ENCODE assay signal across 30 mouse cellular contexts in the genomic region with DNA sequence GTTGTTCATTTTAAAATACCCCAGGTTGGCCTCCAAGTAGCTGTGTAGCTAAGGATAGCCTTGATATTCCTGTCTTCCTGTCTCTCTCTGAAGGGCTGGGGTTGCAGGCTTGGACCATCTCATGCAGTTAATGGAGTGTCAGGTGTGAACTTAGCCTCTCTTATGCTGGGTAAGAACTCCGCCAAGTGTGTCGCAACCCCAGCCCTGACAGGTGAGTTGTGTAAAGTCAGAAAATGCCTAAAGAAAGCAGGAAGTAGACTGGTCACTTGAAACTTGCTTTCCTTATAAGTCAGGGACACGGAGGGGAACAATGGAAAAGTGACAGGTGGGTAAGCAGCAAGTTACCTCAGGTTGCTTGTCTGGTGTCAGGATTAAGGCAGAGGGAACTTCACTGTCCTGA. TPM values are rescaled to one million over a fixed set of nuclear protein-coding genes. Genes with fewer than 3 reads are reported as not detected.
DNase-seq lines count a peak whose midpoint lies in the region; ATAC-seq and TF ChIP-seq lines count a peak whose summit lies in the region.
"Had no signal": no experiment of that assay in that cellular context is flagged by ENCODE, and none has a peak within 500 bp of the region (broad histone marks: within the 10 kb centered on the region; RNA-seq: fewer than 3 reads in every experiment).

No protein-coding gene starts in this region.

- no peaks in the 10 kb centered on the region for H3K4me1 ChIP-seq in liver, postnatal 0 days (ENCODE audit: insufficient read depth)
- H3K4me1 ChIP-seq in liver, embryonic 12.5 days, result no peaks in the 10 kb centered on the region
- no peaks in the 10 kb centered on the region for H3K4me1 ChIP-seq in lung, embryonic 14.5 days (ENCODE audit: insufficient read depth)
- no peaks in the 10 kb centered on the region for H3K4me1 ChIP-seq in stomach, postnatal 0 days (replicated peaks; ENCODE audit: control insufficient read depth, insufficient read depth)
- H3K4me1 ChIP-seq: embryonic facial prominence, embryonic 15.5 days; hindbrain, embryonic 12.5 days; neural tube, embryonic 15.5 days had no signal

- intact Hi-C loops in left cerebral cortex, postnatal 10 days (cut with DNase I), result no loop called here
- intact Hi-C loops in gastrocnemius, adult 2 months (cut with DNase I), result no loop called here

- no peak for ATAC-seq in liver, postnatal 0 days
- ATAC-seq in liver, embryonic 12.5 days, result no peak
- no peak for ATAC-seq in lung, embryonic 14.5 days (ENCODE audit: insufficient read depth)
- peak; percentile 72; the same call in 1 of the 2 replicates for ATAC-seq in stomach, postnatal 0 days (ENCODE audit: low FRiP score, low TSS enrichment)
- ATAC-seq: forebrain, embryonic 13.5 days; Patski had no signal

- 75% methylated on average over 3 of the region's 3 CpGs for WGBS in liver, postnatal 0 days (ENCODE audit: insufficient replicate concordance)
- WGBS in liver, embryonic 12.5 days (ENCODE audit: insufficient replicate concordance), result 78% methylated on average over 3 of the region's 3 CpGs
- WGBS in lung, embryonic 14.5 days, result 59% methylated on average over 3 of the region's 3 CpGs
- 56% methylated on average over 3 of the region's 3 CpGs for WGBS in stomach, postnatal 0 days

- no peak for TF ChIP-seq EP300 in liver, postnatal 0 days (IDR thresholded peaks at IDR 0.05; ENCODE audit: low read depth)
- TF ChIP-seq EP300 in stomach, postnatal 0 days (optimal IDR thresholded peaks at IDR 0.05), result no peak

- H3K4me2 ChIP-seq in liver, postnatal 0 days (ENCODE audit: low read depth, low read length), result no peak overlapping the region
- no peak overlapping the region for H3K4me2 ChIP-seq in liver, embryonic 12.5 days
- no peak overlapping the region for H3K4me2 ChIP-seq in lung, embryonic 14.5 days
- H3K4me2 ChIP-seq in stomach, postnatal 0 days (replicated peaks; ENCODE audit: low read depth), result no peak overlapping the region
- H3K4me2 ChIP-seq: embryonic facial prominence, embryonic 15.5 days; forebrain, embryonic 13.5 days; heart, embryonic 11.5 days; hindbrain, embryonic 12.5 days; limb, embryonic 12.5 days; liver, embryonic 13.5 days; neural tube, embryonic 15.5 days had no signal

- H3K36me3 ChIP-seq in liver, postnatal 0 days (replicated peaks; ENCODE audit: insufficient read depth, low read length), result no peaks in the 10 kb centered on the region
- H3K36me3 ChIP-seq in liver, embryonic 12.5 days, result no peaks in the 10 kb centered on the region
- no peaks in the 10 kb centered on the region for H3K36me3 ChIP-seq in lung, embryonic 14.5 days (ENCODE audit: insufficient read depth)
- H3K36me3 ChIP-seq in stomach, postnatal 0 days (ENCODE audit: control insufficient read depth, insufficient read depth, low read length), result no peaks in the 10 kb centered on the region
- H3K36me3 ChIP-seq: embryonic facial prominence, embryonic 15.5 days; hindbrain, embryonic 12.5 days; limb, embryonic 12.5 days; liver, embryonic 13.5 days; neural tube, embryonic 15.5 days had no signal

- H3K4me3 ChIP-seq in liver, postnatal 0 days (ENCODE audit: low read depth, low read length), result no peak overlapping the region
- H3K4me3 ChIP-seq in liver, embryonic 12.5 days, result no peak overlapping the region
- no peak overlapping the region for H3K4me3 ChIP-seq in lung, embryonic 14.5 days (ENCODE audit: low read depth, low read length)
- H3K4me3 ChIP-seq in stomach, postnatal 0 days (ENCODE audit: low read depth, low read length), result no peak overlapping the region
- no peak overlapping the region for H3K4me3 ChIP-seq in gastrocnemius, adult 2 months
- H3K4me3 ChIP-seq: embryonic facial prominence, embryonic 15.5 days; forebrain, embryonic 13.5 days; hindbrain, embryonic 12.5 days; limb, embryonic 12.5 days; liver, embryonic 13.5 days; neural tube, embryonic 15.5 days had no signal

- no peaks in the 10 kb centered on the region for H3K9me3 ChIP-seq in liver, postnatal 0 days (ENCODE audit: low read length)
- no peaks in the 10 kb centered on the region for H3K9me3 ChIP-seq in liver, embryonic 12.5 days (replicated peaks)
- no peaks in the 10 kb centered on the region for H3K9me3 ChIP-seq in lung, embryonic 14.5 days (ENCODE audit: low read depth, low read length)
- no peaks in the 10 kb centered on the region for H3K9me3 ChIP-seq in stomach, postnatal 0 days (ENCODE audit: control insufficient read depth, low read length)
- H3K9me3 ChIP-seq: embryonic facial prominence, embryonic 15.5 days; forebrain, embryonic 13.5 days; hindbrain, embryonic 12.5 days; limb, embryonic 12.5 days; liver, embryonic 13.5 days; neural tube, embryonic 15.5 days had no signal

- H3K27ac ChIP-seq in liver, postnatal 0 days (ENCODE audit: low read depth), result no peak overlapping the region
- H3K27ac ChIP-seq in liver, embryonic 12.5 days, result no peak overlapping the region
- H3K27ac ChIP-seq in lung, embryonic 14.5 days (ENCODE audit: low read depth), result peak overlapping the region; percentile 12; the same call in 1 of the 2 replicates
- H3K27ac ChIP-seq in stomach, postnatal 0 days (replicated peaks), result peak overlapping the region; percentile 56; the same call in 1 of the 2 replicates
- H3K27ac ChIP-seq in gastrocnemius, adult 2 months, result no peak overlapping the region
- H3K27ac ChIP-seq: embryonic facial prominence, embryonic 15.5 days; forebrain, embryonic 13.5 days; hindbrain, embryonic 12.5 days; limb, embryonic 12.5 days; liver, embryonic 13.5 days; neural tube, embryonic 15.5 days had no signal

- H3K9ac ChIP-seq in liver, postnatal 0 days (replicated peaks), result no peak overlapping the region
- no peak overlapping the region for H3K9ac ChIP-seq in liver, embryonic 12.5 days
- no peak overlapping the region for H3K9ac ChIP-seq in lung, embryonic 14.5 days
- H3K9ac ChIP-seq in stomach, postnatal 0 days (ENCODE audit: low read length), result no peak overlapping the region
- H3K9ac ChIP-seq: embryonic facial prominence, embryonic 15.5 days; forebrain, embryonic 13.5 days; hindbrain, embryonic 12.5 days; limb, embryonic 12.5 days; liver, embryonic 13.5 days; neural tube, embryonic 15.5 days had no signal

- no peak for TF ChIP-seq CTCF in liver, postnatal 0 days (IDR thresholded peaks at IDR 0.05; ENCODE audit: low read depth)
- no peak for TF ChIP-seq CTCF in lung, embryonic 14.5 days (IDR thresholded peaks at IDR 0.05; ENCODE audit: low read depth)
- no peak for TF ChIP-seq CTCF in stomach, postnatal 0 days (IDR thresholded peaks at IDR 0.05; ENCODE audit: low read depth)
- TF ChIP-seq CTCF in gastrocnemius, adult 2 months (IDR thresholded peaks at IDR 0.05), result no peak

- no peaks in the 10 kb centered on the region for H3K27me3 ChIP-seq in liver, postnatal 0 days (ENCODE audit: insufficient read depth, low read length)
- H3K27me3 ChIP-seq in liver, embryonic 12.5 days (replicated peaks), result no peaks in the 10 kb centered on the region
- H3K27me3 ChIP-seq in lung, embryonic 14.5 days (ENCODE audit: insufficient read depth, low read length), result no peaks in the 10 kb centered on the region
- H3K27me3 ChIP-seq in stomach, postnatal 0 days (ENCODE audit: control insufficient read depth, insufficient read depth, low read length), result no peaks in the 10 kb centered on the region
- H3K27me3 ChIP-seq: embryonic facial prominence, embryonic 15.5 days; forebrain, embryonic 13.5 days; hindbrain, embryonic 12.5 days; limb, embryonic 12.5 days; liver, embryonic 13.5 days; neural tube, embryonic 15.5 days; Patski had no signal

- DNase-seq in liver, postnatal 0 days, result peak; percentile 35
- no peak for DNase-seq in lung, embryonic 14.5 days
- peak; percentile 46 for DNase-seq in lung, postnatal 14 days
- peak; percentile 42 for DNase-seq in stomach, postnatal 0 days (ENCODE audit: low spot score)
- no peak for DNase-seq in adrenal gland, adult 8-10 months
- DNase-seq in left cerebral cortex, postnatal 10 days (ENCODE audit: extremely low spot score in 1 of 2, low spot score in 2 of 2), result no peak
- DNase-seq in gastrocnemius, adult 2 months, result no peak
- DNase-seq: adrenal gland, postnatal 14 days; cerebellum, adult 11 months; cerebellum, adult 9-10 months; embryo, embryonic 11 days; gastrocnemius, postnatal 25 days; heart, adult 11 months; heart, postnatal 36 days; kidney, adult 2 months; kidney, postnatal 4 days; layer of hippocampus, adult 9-11 months; liver, embryonic 13.5 days; midbrain, embryonic 14.5 days; retina, postnatal 1 day; right cerebral cortex, postnatal 25 days; thymus, postnatal 4 days had no signal

RNA-seq across cellular contexts. Expression of a gene that starts 40.1 kb away (rescaled TPM):
- polyA plus RNA-seq in liver, postnatal 0 days (2015; fragmentation: Nextera tagmentation; extraction: Ambion mirVana), result 60.3 and 60.6 TPM in 2 replicates
- 99.5 and 101 TPM in 2 replicates for polyA plus RNA-seq in liver, embryonic 12.5 days (2016; fragmentation: Nextera tagmentation; extraction: Ambion mirVana)
- 181 and 185 TPM in 2 replicates for polyA plus RNA-seq in lung, embryonic 14.5 days (2014; fragmentation: Nextera tagmentation; extraction: Ambion mirVana)
- 143 TPM in 2 replicates for polyA plus RNA-seq in stomach, postnatal 0 days (2015; fragmentation: Nextera tagmentation; extraction: Ambion mirVana)
- 100 to 1,000 TPM; 173 to 211 (median 196) TPM for total RNA-seq in adrenal gland, adult 8-10 months (2022)
- total RNA-seq in left cerebral cortex, postnatal 10 days (2021), result 10 to 100 TPM; 90.9 to 96.4 TPM
- 10 to 100 TPM; 31.2 to 31.4 TPM for total RNA-seq in gastrocnemius, adult 2 months (2021)

Comparison
In these comparisons a context has a peak if more than half of its experiments do, and no peak if none do; other contexts are left out.
1. DNase-seq: peak in liver, postnatal 0 days (single experiment), lung, postnatal 14 days (single experiment) and stomach, postnatal 0 days (single experiment); none in lung, embryonic 14.5 days (single experiment), adrenal gland, adult 8-10 months (single experiment), left cerebral cortex, postnatal 10 days (0 of 2) and gastrocnemius, adult 2 months (single experiment).
2. H3K27ac ChIP-seq: peak in lung, embryonic 14.5 days (single experiment) and stomach, postnatal 0 days (single experiment); none in liver, postnatal 0 days (single experiment), liver, embryonic 12.5 days (single experiment) and gastrocnemius, adult 2 months (single experiment).